Mouse (Mus musculus) kidney, adult 10 weeks (tissue): ENCODE data around the gene Ppp5c. TPM values are rescaled to one million over a fixed set of nuclear protein-coding genes. Genes with fewer than 3 reads are reported as not detected.

Source experiments
- polyA plus RNA-seq: library from polyadenylated mRNA; stranded (reverse); fragments of 350-450 nt; fragmentation: Illumina TruSeq; extraction: RNeasy Lipid Tissue Mini Kit (QIAGEN cat#74804); gene quantifications from one replicate; pipeline ENCODE4 v1.2.3, GENCODE M21; 2014; ENCODE audit warnings: low read depth, low replicate concordance

Gene Ppp5c
- 17.1 TPM for polyA plus RNA-seq

DNA sequence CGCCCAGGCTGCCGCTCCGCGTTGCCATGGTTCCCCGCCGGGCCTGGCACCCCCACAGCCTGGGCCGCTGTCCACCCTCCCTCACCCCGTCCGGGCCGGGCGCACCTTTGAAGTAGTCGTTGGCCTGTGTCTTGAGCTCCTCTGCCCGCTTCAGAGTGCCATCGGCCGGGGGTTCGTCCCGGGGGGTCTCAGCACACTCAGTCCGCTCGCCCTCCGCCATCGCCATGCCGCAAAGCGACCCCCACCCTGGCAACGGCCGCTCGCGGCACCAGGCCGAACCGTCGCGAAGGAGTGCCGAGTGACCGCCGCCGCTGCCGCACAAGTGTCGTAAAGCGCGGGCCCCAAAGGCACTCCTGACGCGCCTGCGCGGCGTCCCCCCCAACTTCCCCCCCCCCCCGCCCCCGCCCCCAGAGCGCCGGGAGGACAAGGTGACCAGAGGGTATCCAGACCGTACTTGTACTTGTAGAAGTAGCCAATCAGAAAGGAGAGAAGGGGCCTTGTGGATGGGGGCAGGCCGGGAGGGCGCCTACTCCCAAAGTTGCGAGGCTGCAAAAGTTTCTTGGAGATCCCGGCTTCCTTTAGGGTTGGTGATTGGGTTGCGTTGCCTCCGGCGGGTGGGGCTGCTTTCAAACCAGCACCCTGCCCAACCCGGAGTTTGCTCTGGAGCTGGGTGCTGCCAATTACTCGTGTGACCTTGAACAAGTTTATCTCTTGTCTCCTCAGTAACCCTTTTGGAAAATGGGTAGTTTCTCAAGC is at the start of gene Ppp5c:
Gene Ppp5c (minus strand): TSS at position 337 of the 756 bp plus-strand sequence.

GRCm38 (mm10) chr7:17073904-17074615 is 46.3 kb upstream of the Ppp5c start, which contains the start of gene Psg16:
Psg16 (plus strand) TSS chr7:17074040.

DNA sequence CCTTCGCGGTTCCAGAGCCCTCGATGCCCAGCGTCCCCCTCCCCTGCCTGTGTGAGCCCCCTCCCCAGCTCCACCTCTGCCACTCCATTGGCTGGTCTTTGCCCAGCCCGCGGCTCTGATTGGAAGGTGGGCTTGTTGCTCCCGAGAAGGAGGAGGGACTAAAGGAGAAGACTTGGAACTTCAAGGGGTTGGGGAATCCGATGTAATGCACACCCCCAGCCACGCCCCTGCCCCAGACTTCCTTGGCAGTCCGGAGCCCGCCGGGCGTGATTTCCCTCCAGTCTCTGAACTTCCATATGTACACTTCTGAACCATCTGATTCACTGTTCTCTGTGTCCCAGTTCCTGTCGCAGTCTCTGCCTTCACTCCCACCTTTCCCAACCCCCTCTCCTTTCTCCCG is 34.7 kb upstream of the Ppp5c start, which contains the start of gene Hif3a:
Gene Hif3a (minus strand): TSS at position 39 of the 400 bp plus-strand sequence.

GRCm38 (mm10) chr7:16992451-16992807 is 35.3 kb downstream of the Ppp5c start, which contains the start of gene Ccdc8:
Ccdc8 (plus strand) TSS chr7:16992708.

GRCm38 (mm10) chr7:16982859-16983568 is 44.7 kb downstream of the Ppp5c start, which contains the start of gene Gm42372:
Gm42372 (plus strand) TSS chr7:16983086.

GRCm38 (mm10) chr7:16959539-16960187 is 68.1 kb downstream of the Ppp5c start, which contains the start of gene Pnmal1:
Pnmal1 (plus strand) TSS chr7:16959679.

Other genes starting within 250 kb of the Ppp5c start
- gene Slc1a5, start 246.6 kb downstream of the Ppp5c start, polyA plus RNA-seq: 11.7 TPM
- 12.7 TPM for gene Strn4, start 212.0 kb downstream of the Ppp5c start, polyA plus RNA-seq
- 8.0 TPM for gene Fkrp, start 211.2 kb downstream of the Ppp5c start, polyA plus RNA-seq
- gene Prkd2, start 185.0 kb downstream of the Ppp5c start, polyA plus RNA-seq: 0.28 TPM
- 0.28 TPM for gene Dact3, start 152.6 kb downstream of the Ppp5c start, polyA plus RNA-seq
- gene Gng8, start 136.1 kb downstream of the Ppp5c start, polyA plus RNA-seq: not detected
- gene Ptgir, start 121.4 kb downstream of the Ppp5c start, polyA plus RNA-seq: 1.7 TPM
- gene Calm3, start 103.8 kb downstream of the Ppp5c start, polyA plus RNA-seq: 28.8 TPM
- gene Pnmal2, start 83.2 kb downstream of the Ppp5c start, polyA plus RNA-seq: 0.69 TPM
- gene Pnmal1, start 68.2 kb downstream of the Ppp5c start, polyA plus RNA-seq: not detected
- gene Gm42372, start 44.8 kb downstream of the Ppp5c start, polyA plus RNA-seq: not detected
- gene Ccdc8, start 35.2 kb downstream of the Ppp5c start, polyA plus RNA-seq: 0.16 TPM
- gene Hif3a, start 34.5 kb upstream of the Ppp5c start, polyA plus RNA-seq: 0.49 TPM
- 0.16 TPM for gene Psg16, start 46.1 kb upstream of the Ppp5c start, polyA plus RNA-seq
- gene Ceacam3, start 122.4 kb upstream of the Ppp5c start, polyA plus RNA-seq: 0.40 TPM
- not detected for gene Psg29, start 175.6 kb upstream of the Ppp5c start, polyA plus RNA-seq